Mouse (Mus musculus): ENCODE results near the gene Faah.

- TF ChIP-seq POLR2A (IDR thresholded peaks at IDR 0.05; ENCODE audit: low read depth, low read length) (no peak), CTCF (IDR thresholded peaks at IDR 0.05; ENCODE audit: borderline replicate concordance, insufficient read depth, low read length) (no peak)
Measured at GRCm38 (mm10) chr4:116015996-116016395, 1.7 kb downstream of the Faah start.

All from embryonic fibroblast, embryonic 13.5 days (primary cell).